Mouse (Mus musculus) heart, embryonic 12.5 days (tissue): Measurements from ENCODE around the gene Cd70. TPM values are rescaled to one million over a fixed set of nuclear protein-coding genes. Genes with fewer than 3 reads are reported as not detected.

ENCODE experiments used
- polyA plus RNA-seq: library from polyadenylated mRNA; unstranded; fragments of >200 nt; fragmentation: Nextera tagmentation; extraction: Ambion mirVana; gene quantifications from 2 replicates; pipeline ENCODE4 v1.2.1, GENCODE M21; 2016

Gene Cd70
- polyA plus RNA-seq, 1 experiment from 2014 or later, result not detected

Other genes starting within 250 kb of the Cd70 start
- 45.3 and 50.6 TPM in 2 replicates for gene Mllt1, start 214.4 kb downstream of the Cd70 start, polyA plus RNA-seq
- not detected in 2 replicates for gene Acer1, start 167.7 kb downstream of the Cd70 start, polyA plus RNA-seq
- gene Clpp, start 159.5 kb downstream of the Cd70 start, polyA plus RNA-seq, result 98.1 and 102 TPM in 2 replicates
- 48.5 and 52.8 TPM in 2 replicates for gene Alkbh7, start 152.4 kb downstream of the Cd70 start, polyA plus RNA-seq
- gene Pspn, start 149.8 kb downstream of the Cd70 start, polyA plus RNA-seq, result 0.55 TPM in 1 of 2 replicates, not detected in the other
- 34.3 and 36.4 TPM in 2 replicates for gene Gtf2f1, start 138.5 kb downstream of the Cd70 start, polyA plus RNA-seq
- gene Gm17949, start 138.3 kb downstream of the Cd70 start, polyA plus RNA-seq, result 0.22 and 0.43 TPM in 2 replicates
- 52.4 and 58.7 TPM in 2 replicates for gene Khsrp, start 118.3 kb downstream of the Cd70 start, polyA plus RNA-seq
- not detected in 2 replicates for gene Slc25a41, start 108.1 kb downstream of the Cd70 start, polyA plus RNA-seq
- gene Crb3, start 90.7 kb downstream of the Cd70 start, polyA plus RNA-seq, result 0.27 and 0.94 TPM in 2 replicates
- gene Slc25a23, start 89.9 kb downstream of the Cd70 start, polyA plus RNA-seq, result 15.5 and 17.2 TPM in 2 replicates
- gene Dennd1c, start 71.3 kb downstream of the Cd70 start, polyA plus RNA-seq, result 0.66 and 1.4 TPM in 2 replicates
- gene Tubb4a, start 62.0 kb downstream of the Cd70 start, polyA plus RNA-seq, result 9.4 and 11.3 TPM in 2 replicates
- gene Tnfsf9, start 44.5 kb downstream of the Cd70 start, polyA plus RNA-seq, result 5.3 and 7.1 TPM in 2 replicates
- 0.11 and 0.46 TPM in 2 replicates for gene Tnfsf14, start 44.4 kb upstream of the Cd70 start, polyA plus RNA-seq
- gene C3, start 78.4 kb upstream of the Cd70 start, polyA plus RNA-seq, result 0.87 and 2.6 TPM in 2 replicates
- 24.9 and 27.4 TPM in 2 replicates for gene Gpr108, start 98.7 kb upstream of the Cd70 start, polyA plus RNA-seq
- gene Trip10, start 99.7 kb upstream of the Cd70 start, polyA plus RNA-seq, result 41.6 and 45.4 TPM in 2 replicates
- gene Vav1, start 129.3 kb upstream of the Cd70 start, polyA plus RNA-seq, result 1.6 and 1.7 TPM in 2 replicates
- gene Adgre1, start 208.9 kb upstream of the Cd70 start, polyA plus RNA-seq, result 2.4 and 3.5 TPM in 2 replicates